Mouse (Mus musculus) kidney, embryonic 14.5 days (tissue): ENCODE measurements at regions not wholly inside any gene's neighbourhood (a gene's known extent, or its start where the extent isn't known, plus 50 kb on each side); places are given as distances from the start of the nearest gene placed in this dataset.

ENCODE experiments used
- ATAC-seq: fragments of 200-750 bp; cut with Nextera tagmentation; 2 replicates; pipeline ENCODE4 v1.8.0; 2017; ENCODE audit warnings: moderate number of reproducible peaks, mild to moderate bottlenecking, moderate TSS enrichment, moderate library complexity; ENCODE audit not compliant: low FRiP score, low TSS enrichment
- H3K27ac ChIP-seq: fragments of 300-500 bp; sonication (generic); 2 replicates; pipeline ENCODE4 v1.5.1; 2014; ENCODE audit warnings: low read depth, mild to moderate bottlenecking, low read length, moderate library complexity, mixed read lengths
- H3K27me3 ChIP-seq: fragments of 300-500 bp; sonication (generic); 2 replicates; pipeline ENCODE4 v1.6.1; 2014; ENCODE audit warnings: mild to moderate bottlenecking, low read length; ENCODE audit not compliant: control insufficient read depth, insufficient read depth
- H3K36me3 ChIP-seq: fragments of 300-500 bp; sonication (generic); 2 replicates; pipeline ENCODE4 v1.6.1; 2014; ENCODE audit warnings: low read length, mixed read lengths; ENCODE audit not compliant: control insufficient read depth, insufficient read depth
- H3K4me1 ChIP-seq: fragments of 300-500 bp; sonication (generic); 2 replicates; pipeline ENCODE4 v1.6.1; 2014; ENCODE audit warnings: low read length, mixed read lengths; ENCODE audit not compliant: control insufficient read depth, insufficient read depth
- H3K4me2 ChIP-seq: fragments of 300-500 bp; sonication (generic); replicated peaks from 2 replicates; pipeline ENCODE4 v1.6.1; 2014; ENCODE audit warnings: low read depth, mild to moderate bottlenecking, low read length
- H3K4me3 ChIP-seq: fragments of 300-500 bp; sonication (generic); 2 replicates; pipeline ENCODE4 v1.5.1; 2014; ENCODE audit warnings: mild to moderate bottlenecking, low read length
- H3K9ac ChIP-seq: fragments of 300-500 bp; sonication (generic); 2 replicates; pipeline ENCODE4 v1.6.1; 2014; ENCODE audit warnings: low read depth, mild to moderate bottlenecking, low read length, moderate library complexity
- H3K9me3 ChIP-seq: fragments of 300-500 bp; sonication (generic); 2 replicates; pipeline ENCODE4 v1.6.1; 2016; ENCODE audit warnings: low read length; ENCODE audit not compliant: control insufficient read depth
- WGBS: fragments of 180-500 bp; shearing (Covaris S2); extraction: QIAGEN DNeasy Blood & Tissue Kit; methylation state at CpG from one replicate; pipeline ENCODE4 v1.1.7; 2014; 5-methylcytosine and 5-hydroxymethylcytosine counted together

GRCm38 (mm10) chr6:51179741-51180537 lies 252.5 kb upstream of the Nfe2l3 start:
- Histone ChIP-seq H3K9me3 (no peaks in the 10 kb centered on the region), H3K9ac (no peak overlapping the region), H3K27me3 (peaks cover 30% of the 10 kb centered on the region), H3K27ac (no peak overlapping the region), H3K36me3 (no peaks in the 10 kb centered on the region), H3K4me1 (peaks cover under 1% of the 10 kb centered on the region; the same call in 1 of the 2 replicates), H3K4me2 (no peak overlapping the region), H3K4me3 (no peak overlapping the region)
- no peak for ATAC-seq
- WGBS = 3% methylated on average over 17 of the region's 17 CpGs

DNA sequence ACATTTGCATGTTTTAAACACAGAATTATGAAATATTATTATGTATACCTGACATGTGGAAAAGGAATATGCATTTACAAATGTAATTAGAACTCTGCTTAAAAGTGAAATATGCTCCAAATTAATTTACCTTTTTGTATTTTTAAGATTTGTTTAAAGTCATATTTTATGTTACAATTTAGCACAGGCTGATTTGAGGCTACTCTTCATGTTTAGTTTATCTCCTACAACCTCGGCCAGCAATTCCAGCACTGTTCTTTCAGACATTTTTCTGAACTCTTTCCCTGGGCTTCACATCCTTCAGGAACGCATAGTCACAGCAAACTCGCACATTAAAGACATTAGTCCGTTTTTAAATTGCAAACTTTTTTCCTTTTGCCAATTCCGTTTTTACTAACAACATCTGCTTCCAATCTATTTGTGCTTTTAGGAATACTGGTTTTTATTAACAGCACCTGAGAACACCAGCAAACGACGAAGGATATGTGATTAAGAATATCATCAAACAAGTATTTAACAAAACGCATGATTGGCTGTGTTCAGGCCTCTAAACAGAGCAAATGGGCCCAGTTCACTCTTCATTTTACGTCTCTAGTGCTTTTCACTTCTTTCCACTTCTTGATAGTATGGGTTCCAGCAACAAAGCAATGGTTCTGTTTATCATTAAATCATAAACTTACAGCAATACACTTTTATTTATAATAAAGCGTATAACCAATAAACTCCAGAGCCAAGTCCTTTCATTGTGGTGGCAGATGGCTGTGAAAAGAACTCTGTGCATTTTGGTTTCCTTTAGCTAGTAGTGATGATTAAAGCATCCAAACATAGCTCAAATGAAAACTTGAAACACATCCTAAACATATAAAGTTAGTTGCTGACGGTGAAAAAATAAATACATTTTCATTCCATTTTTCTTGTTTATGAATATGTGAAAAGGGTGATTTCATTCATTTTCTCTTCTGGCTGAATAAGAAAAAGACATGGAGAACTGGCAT lies 251.3 kb upstream of the Nfe2l3 start:
- no peak overlapping the region for H3K4me2 ChIP-seq
- no peaks in the 10 kb centered on the region for H3K4me1 ChIP-seq
- no peak overlapping the region for H3K9ac ChIP-seq
- no peak overlapping the region for H3K27ac ChIP-seq
- no peaks in the 10 kb centered on the region for H3K36me3 ChIP-seq
- no peak for ATAC-seq
- no peaks in the 10 kb centered on the region for H3K9me3 ChIP-seq
- H3K4me3 ChIP-seq = no peak overlapping the region
- H3K27me3 ChIP-seq = peaks cover 38% of the 10 kb centered on the region
- WGBS = 5% methylated on average over 11 of the region's 11 CpGs

DNA sequence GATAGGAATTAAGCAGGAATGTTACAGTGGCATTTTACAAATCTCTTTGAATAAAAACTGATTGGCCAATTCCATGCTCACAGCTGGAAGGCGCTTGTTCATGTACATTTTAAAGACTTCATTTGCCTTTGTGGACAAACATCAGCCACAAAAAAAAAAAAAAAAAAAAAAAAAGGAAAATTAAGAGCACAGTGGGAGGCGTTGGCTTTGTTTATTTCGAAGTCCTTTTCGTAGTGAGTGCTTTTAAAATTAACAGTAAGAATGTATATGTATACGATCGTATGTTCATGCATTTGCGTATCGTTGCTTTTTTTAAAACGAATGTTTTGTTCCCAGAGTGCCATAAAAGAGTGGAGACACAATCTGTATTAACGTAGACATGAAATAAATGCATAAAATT lies 250.6 kb upstream of the Nfe2l3 start:
- no peaks in the 10 kb centered on the region for H3K9me3 ChIP-seq
- peaks cover 45% of the 10 kb centered on the region for H3K27me3 ChIP-seq
- no peaks in the 10 kb centered on the region for H3K36me3 ChIP-seq
- H3K9ac ChIP-seq = no peak overlapping the region
- no peak overlapping the region for H3K27ac ChIP-seq
- no peak for ATAC-seq
- no peak overlapping the region for H3K4me3 ChIP-seq
- H3K4me2 ChIP-seq = no peak overlapping the region
- no peaks in the 10 kb centered on the region for H3K4me1 ChIP-seq
- 21% methylated on average over 10 of the region's 10 CpGs for WGBS

GRCm38 (mm10) chr6:51182771-51183284 lies 249.6 kb upstream of the Nfe2l3 start:
- peaks cover 54% of the 10 kb centered on the region for H3K27me3 ChIP-seq
- ATAC-seq = no peak
- no peak overlapping the region for H3K4me3 ChIP-seq

DNA sequence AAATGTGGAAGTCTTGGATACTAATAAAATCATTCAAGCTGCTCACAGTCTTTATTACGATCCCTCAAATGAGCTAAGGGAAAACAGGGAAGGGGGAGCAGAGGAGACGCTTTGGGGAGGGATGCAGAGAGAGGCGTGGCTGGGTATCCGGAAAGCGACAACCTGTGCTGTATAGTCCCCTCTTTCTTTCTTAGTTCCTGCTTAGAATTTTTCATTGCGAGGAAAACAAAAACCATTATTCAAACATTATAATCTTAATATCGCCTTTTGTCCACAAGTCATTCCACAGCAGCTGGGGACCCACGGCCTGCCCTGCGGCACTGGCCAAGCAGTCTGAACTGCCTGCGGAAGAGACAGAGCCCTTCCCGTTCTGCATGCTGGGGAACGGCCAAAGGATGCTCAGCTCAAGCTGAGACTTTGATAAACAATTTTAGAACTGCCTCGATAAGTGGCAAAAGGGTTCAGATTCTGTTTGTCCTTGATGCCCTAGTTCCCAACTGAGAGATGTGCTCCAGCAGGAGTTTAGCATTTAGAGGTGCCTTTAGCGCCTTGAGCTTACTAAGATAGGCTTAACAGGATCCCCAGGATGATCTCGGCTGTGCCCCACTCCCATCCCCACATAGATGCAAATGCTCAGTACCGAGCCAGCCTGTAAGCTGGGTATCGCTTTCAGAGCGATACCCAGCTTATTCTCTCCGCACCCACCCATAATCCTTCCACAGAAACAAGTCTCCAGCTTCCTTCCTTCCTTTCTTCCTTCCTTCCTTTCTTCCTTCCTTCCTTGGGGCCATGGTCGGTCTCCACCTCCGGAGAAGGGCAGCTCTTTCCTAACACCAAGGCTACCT lies 248.7 kb upstream of the Nfe2l3 start:
- no peaks in the 10 kb centered on the region for H3K4me1 ChIP-seq
- WGBS = under 1% methylated on average over 21 of the region's 21 CpGs
- ATAC-seq = no peak

More at GRCm38 (mm10) chr6:51182771-51183284, 249.6 kb upstream of the Nfe2l3 start:
- no peak overlapping the region for H3K4me2 ChIP-seq
- H3K27ac ChIP-seq = no peak overlapping the region
- whole genome bisulfite sequencing = 4% methylated on average over 5 of the region's 5 CpGs
- no peak overlapping the region for H3K9ac ChIP-seq
- no peaks in the 10 kb centered on the region for H3K36me3 ChIP-seq
- H3K9me3 ChIP-seq = no peaks in the 10 kb centered on the region
- H3K4me1 ChIP-seq = no peaks in the 10 kb centered on the region

DNA sequence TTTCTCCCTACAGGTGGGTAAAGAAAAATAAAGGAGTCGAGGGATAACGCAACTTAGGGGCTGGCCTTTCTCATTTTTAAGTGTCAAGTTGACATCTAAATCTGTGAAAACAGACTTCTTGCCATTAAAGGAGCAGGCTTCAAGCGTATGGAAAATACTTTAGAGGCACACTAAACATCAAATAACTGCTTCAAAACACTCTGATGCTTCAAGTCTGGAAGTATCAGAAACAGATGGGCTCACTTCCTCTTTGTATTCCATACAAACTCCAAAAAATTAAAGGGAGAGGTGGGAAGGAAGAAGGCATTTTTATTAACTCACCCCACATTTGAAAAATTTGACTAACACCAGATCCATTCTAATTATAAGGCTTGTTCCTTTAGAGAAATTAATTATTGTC lies 248.0 kb upstream of the Nfe2l3 start:
- H3K27ac ChIP-seq = no peak overlapping the region
- H3K9me3 ChIP-seq = no peaks in the 10 kb centered on the region
- 2% methylated on average over 3 of the region's 3 CpGs for WGBS
- H3K4me1 ChIP-seq = no peaks in the 10 kb centered on the region
- H3K4me3 ChIP-seq = no peak overlapping the region
- H3K4me2 ChIP-seq = no peak overlapping the region
- no peak overlapping the region for H3K9ac ChIP-seq
- H3K36me3 ChIP-seq = no peaks in the 10 kb centered on the region
- no peak for ATAC-seq
- H3K27me3 ChIP-seq = peaks cover 64% of the 10 kb centered on the region

More for the DNA sequence above, 248.7 kb upstream of the Nfe2l3 start:
- no peak overlapping the region for H3K4me2 ChIP-seq
- no peaks in the 10 kb centered on the region for H3K36me3 ChIP-seq
- H3K27ac ChIP-seq = no peak overlapping the region
- H3K9ac ChIP-seq = no peak overlapping the region
- no peaks in the 10 kb centered on the region for H3K9me3 ChIP-seq
- no peak overlapping the region for H3K4me3 ChIP-seq
- H3K27me3 ChIP-seq = peaks cover 64% of the 10 kb centered on the region

- Histone ChIP-seq H3K4me3 (no peak overlapping the region), H3K9me3 (no peaks in the 10 kb centered on the region), H3K27ac (no peak overlapping the region), H3K9ac (no peak overlapping the region), H3K4me2 (no peak overlapping the region), H3K36me3 (no peaks in the 10 kb centered on the region), H3K4me1 (no peaks in the 10 kb centered on the region), H3K27me3 (peaks cover 64% of the 10 kb centered on the region)
- no peak for ATAC-seq
- WGBS = 13% methylated on average over 6 of the region's 6 CpGs
Observed at GRCm38 (mm10) chr6:51185201-51185600, 247.3 kb upstream of the Nfe2l3 start.

GRCm38 (mm10) chr6:51189173-51189572 lies 243.3 kb upstream of the Nfe2l3 start:
- WGBS = 61% methylated on average over 3 of the region's 3 CpGs
- Histone ChIP-seq H3K27ac (no peak overlapping the region), H3K9me3 (no peaks in the 10 kb centered on the region), H3K4me1 (no peaks in the 10 kb centered on the region; the same call in 1 of the 2 replicates), H3K4me3 (no peak overlapping the region), H3K9ac (no peak overlapping the region), H3K27me3 (peaks cover 50% of the 10 kb centered on the region), H3K36me3 (no peaks in the 10 kb centered on the region), H3K4me2 (no peak overlapping the region)
- no peak for ATAC-seq
